Mouse (Mus musculus) monocyte, adult 5-6 weeks (primary cell): ENCODE results near the gene Atf7ip. TPM values are rescaled to one million over a fixed set of nuclear protein-coding genes. Genes with fewer than 3 reads are reported as not detected.
"Not testable (repeated sequence)": the region's sequence is repeated elsewhere in the genome, so short reads cannot be mapped to it uniquely, and the experiment has no call there.

Experiments
- ATAC-seq: fragments of 153-309, 156-312 bp; replicated peaks from 2 replicates; pipeline ENCODE4 v1.8.0; 2017; ENCODE audit warnings: mild to moderate bottlenecking; ENCODE audit not compliant: low TSS enrichment, insufficient number of reproducible peaks, severe bottlenecking, poor library complexity, low FRiP score
- total RNA-seq: library from RNA; stranded (forward); fragments of 200-1000, 200-491, 200-594 nt; gene quantifications from 3 replicates; pipeline ENCODE4 v1.2.3, GENCODE M21; 2017

Gene Atf7ip
- 53.5 to 127 TPM (median 61.9 TPM) in 3 replicates for total RNA-seq

DNA sequence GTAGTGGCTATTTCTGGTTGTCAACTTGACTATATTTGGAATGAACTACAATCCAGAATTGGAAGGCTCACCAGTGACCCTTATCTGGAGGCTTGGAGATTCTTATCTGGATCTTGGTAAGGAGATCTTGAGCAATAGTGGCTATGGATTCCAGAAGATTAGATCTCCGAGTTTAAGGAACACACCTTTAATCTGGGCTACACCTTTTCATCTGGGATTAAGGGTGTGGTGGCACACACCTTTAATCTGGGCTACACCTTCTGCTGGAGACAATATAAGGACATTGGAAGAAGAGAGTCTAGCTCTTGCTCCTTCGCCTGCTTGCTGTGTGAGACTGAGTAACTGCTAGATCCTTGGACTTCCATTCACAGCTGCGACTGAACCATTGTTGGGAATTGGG lies at the start of gene Atf7ip:
Atf7ip (plus strand) TSS at position 301 of the 400 bp plus-strand sequence.
- ATAC-seq = not testable (repeated sequence)

GRCm38 (mm10) chr6:136456302-136456701 lies 49.7 kb upstream of the Atf7ip start:
- ATAC-seq = no peak

- ATAC-seq = no peak
Observed at GRCm38 (mm10) chr6:136459156-136459555, 46.8 kb upstream of the Atf7ip start.

GRCm38 (mm10) chr6:136463491-136463890 lies 42.5 kb upstream of the Atf7ip start:
- ATAC-seq = 0 out of 2 replicates have a peak, but pooled peaks have one; percentile 25

DNA sequence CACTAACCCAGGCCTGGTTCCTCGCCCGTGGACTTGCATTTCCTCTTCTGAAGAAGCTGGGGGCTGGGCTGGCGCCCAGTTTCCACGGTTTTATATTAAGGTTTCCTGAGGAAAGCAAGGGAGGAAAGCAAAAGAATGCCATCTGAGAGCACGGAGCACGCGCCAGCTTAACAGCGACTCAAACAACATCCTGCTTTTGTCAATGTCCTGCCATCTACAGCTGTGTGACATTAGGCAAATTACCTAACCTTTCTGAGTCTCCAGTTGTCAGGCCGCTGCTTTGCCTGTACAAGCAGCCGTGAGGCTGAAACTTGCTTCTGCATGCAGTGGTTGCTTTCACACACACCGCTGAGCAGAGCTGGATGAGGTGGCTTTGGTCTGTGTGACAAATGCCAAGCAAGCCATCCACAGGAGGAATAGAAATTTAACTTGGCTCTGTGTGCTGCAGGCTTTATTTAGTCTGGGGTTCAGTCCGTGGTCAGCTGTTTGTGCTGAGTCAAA lies 41.8 kb upstream of the Atf7ip start:
- ATAC-seq = no peak

DNA sequence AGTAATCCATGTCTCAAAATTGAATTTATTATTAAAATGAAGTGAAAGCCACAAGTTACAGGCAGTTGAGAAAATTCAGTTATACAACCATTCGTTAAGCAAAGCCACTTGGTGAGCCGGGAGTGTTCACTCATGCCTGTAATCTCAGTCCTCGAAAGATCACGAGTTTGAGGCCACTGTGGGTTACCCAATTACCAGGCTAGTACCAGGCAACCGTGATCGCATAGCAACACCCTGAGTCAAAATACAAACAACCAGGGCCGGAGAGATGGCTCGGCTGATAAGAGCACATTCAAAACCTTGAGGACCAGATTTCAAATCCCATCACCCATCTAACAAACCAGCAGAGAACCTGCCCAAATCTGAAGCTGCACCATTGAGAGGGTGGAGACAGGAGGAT lies 40.9 kb upstream of the Atf7ip start:
- ATAC-seq = peak; percentile 30; the same call in 1 of the 2 replicates

GRCm38 (mm10) chr6:136465959-136466381 lies 40.0 kb upstream of the Atf7ip start:
- no peak for ATAC-seq

GRCm38 (mm10) chr6:136466956-136467750 lies 38.8 kb upstream of the Atf7ip start:
- 0 out of 2 replicates have a peak, but pooled peaks have one; percentile 42 for ATAC-seq

GRCm38 (mm10) chr6:136467837-136468236 lies 38.1 kb upstream of the Atf7ip start:
- ATAC-seq = no peak

DNA sequence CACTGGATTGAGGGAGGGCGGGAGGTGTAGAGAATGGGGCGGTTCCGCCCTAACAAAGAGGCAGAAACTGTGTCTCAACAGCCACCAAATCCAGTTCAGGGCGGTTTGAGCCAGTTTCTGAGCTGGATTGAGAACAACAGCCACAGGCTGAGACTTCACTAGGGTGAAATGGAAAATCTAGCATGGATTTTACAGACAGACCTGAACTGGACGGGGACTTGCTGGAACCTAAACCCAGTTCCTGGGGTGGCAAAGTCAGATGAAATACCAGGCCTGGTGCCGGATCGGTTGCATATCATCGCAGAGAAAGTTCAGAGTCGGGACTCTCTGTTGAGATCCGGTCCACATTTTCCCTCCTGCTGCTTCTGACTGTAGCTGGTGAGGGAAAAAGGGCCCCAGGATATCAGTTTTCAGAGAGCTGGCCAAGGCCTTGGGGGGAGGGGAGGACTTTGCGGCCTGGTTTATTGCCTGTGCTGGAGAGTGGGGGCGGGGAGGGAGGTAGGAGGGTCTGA lies 37.5 kb upstream of the Atf7ip start:
- ATAC-seq = peak; percentile 45

DNA sequence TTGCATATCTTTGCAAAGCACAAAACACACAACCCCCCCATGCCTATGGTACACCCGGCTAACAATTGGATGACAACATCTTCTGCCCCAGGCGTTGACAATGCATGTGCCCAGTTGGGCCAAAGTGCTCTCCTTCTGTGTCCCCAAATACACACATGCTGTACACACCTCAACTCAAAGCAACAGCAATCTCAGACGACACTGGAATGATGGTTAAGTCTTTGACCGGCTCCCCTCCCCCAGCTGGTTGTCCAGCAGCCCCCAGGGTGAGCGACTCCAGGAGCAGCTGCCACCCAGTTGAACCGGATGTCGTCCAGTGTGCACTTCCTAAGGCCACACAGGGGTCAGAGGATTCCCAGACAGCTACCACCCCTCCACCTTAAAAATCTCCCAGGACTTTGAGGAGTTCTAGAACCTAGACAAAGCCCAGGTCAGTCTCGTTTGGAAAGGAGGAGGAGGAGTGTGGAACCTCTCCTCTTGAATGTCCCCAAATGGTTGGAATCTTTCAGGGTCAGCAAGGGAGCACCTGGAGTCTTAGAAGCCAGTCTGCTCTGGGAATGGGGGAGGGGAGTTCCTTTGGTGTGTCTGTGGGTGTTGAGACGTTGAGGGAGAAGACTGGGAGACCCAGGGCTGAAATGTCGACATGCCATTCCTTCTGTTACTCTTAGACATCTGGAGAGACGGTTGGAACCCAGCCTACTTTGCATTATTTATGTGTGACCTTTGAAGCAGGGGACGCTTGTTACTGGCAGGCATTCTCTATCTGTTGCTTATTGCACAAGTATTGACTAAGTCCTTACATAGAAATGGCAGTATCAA lies 36.8 kb upstream of the Atf7ip start:
- no peak for ATAC-seq

GRCm38 (mm10) chr6:136469807-136470206 lies 36.2 kb upstream of the Atf7ip start:
- no peak for ATAC-seq

DNA sequence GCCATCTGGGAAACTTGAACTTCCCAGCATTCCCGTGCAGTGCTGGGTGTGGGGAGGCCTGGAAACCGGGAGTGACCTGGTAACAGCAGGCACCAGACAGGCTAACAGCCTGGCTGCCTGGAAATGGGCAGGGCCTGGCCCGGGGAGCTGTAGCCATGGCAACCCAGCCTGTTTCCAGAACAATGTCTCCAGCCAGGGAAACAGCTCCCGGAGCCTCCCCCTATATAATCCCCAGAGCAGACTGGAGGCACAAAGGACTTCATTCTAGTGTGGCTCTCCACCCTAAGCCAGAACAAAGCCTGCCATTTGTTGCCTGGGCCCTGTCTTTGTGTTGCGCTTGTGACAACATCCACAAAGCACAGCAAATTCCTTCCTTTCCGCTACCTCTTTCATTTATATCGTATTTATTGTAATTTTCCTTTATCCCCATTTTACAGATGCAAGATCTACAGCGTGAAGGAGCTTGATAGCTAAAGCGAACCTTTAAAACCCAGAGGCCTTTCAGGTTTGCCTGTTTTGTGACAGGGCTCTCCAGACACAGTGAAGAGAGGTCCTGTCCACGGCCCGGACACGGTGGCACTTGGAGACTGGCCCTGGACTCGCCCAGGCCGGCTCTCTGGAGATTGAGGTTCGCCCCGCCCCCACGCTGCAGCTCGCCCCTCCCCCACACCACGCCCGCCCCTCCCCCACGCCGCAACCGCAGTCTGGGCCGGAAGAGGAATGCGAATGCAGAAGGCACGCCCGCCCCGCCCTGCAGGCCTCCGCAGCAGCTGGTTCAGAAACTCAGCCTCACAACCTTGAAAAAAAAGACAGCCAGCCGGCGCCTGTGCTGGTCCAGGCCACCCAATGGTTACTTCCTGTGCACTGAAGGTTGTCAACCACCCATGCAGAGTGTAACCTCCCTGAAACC lies 35.4 kb upstream of the Atf7ip start:
- peak; percentile 64 for ATAC-seq

DNA sequence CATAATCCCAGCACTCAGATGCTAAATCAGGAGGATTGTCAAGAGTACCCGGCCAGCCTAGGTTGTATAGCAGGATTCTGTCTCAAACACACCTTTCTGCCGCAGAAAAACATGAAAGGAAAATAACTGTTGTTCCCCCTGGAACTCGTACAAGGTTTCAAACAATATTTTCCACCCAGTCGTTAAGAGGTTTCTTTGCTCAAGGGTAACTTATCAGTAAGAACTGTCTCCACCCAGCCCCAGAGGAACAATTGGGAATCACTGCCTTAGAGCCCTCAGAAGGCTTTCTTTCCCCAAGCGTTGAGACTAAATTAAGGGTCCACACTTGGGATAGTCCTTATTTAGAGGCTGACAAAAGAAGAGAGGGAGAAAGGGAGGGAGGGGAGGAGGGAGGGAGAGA lies 34.4 kb upstream of the Atf7ip start:
- no peak for ATAC-seq

DNA sequence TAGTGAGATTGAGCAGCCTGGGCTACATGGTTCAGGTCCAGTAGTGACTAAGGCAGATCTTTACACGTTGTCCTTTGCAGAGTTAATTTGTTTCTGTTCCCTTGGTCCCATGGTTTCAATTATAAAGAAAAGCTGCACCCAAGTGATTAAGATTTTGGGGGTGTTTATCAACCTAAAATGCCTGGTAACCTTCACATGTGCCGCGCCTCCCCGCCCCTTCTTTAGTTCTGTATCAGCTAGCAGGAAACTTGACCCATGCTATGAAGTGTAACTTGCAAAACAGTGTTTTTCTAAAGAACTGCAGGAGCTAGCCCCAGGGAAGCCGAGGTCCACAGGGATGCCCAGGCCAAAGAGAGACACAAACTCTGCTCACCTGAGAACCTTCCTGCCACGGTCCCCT lies 33.2 kb upstream of the Atf7ip start:
- ATAC-seq = no peak

GRCm38 (mm10) chr6:136473472-136474129 lies 32.4 kb upstream of the Atf7ip start:
- no peak for ATAC-seq

DNA sequence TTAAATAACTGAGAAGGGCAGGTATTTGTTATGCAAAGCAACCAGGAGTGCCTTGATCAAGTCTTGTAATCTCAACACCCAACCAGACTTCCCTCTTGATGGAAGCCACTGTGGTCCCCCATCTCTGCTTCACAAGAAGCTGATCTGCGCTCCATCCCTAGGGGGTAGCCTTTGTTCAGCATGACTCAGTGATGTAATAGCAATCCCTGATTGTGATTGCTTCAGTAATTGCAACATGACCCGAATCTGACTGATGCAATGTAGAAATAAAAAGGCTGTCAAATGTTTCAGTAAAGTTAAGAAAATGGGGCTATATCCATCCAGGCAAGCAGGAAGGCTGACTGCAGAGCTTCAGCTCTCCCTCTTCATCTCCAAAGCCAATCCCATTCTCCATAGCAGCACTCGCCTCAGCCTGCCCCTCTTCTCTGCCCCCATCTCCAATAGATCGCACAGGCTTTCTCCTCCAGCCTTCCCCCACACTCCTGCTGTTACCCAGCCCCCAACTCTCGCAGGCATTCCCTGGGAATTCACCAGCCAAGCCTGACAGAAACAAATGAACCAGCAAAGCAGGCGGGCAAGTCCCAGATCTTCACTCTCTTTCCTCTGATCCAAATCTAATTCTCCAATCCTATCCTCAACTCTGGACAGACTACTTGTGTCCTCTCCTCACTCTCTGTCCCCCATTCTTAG lies 30.7 kb upstream of the Atf7ip start:
- ATAC-seq = no peak
